Mouse (Mus musculus) testis, adult 2 months (tissue): ENCODE measurements around the gene Dcaf17. TPM values are rescaled to one million over a fixed set of nuclear protein-coding genes. Genes with fewer than 3 reads are reported as not detected.

Experiments used
- H3K27ac ChIP-seq: fragments of 200-500 bp; 2 replicates; pipeline ENCODE4 v1.5.1; 2012; ENCODE audit warnings: low read depth, low read length; ENCODE audit not compliant: control insufficient read depth, insufficient read depth
- H3K27me3 ChIP-seq: fragments of 200-500 bp; 2 replicates; pipeline ENCODE4 v1.6.1; 2012; ENCODE audit warnings: mild to moderate bottlenecking, low read length, moderate library complexity; ENCODE audit not compliant: control insufficient read depth, insufficient read depth
- H3K36me3 ChIP-seq: fragments of 200-500 bp; 2 replicates; pipeline ENCODE4 v1.6.1; 2012; ENCODE audit warnings: mild to moderate bottlenecking, low read length; ENCODE audit not compliant: control insufficient read depth, insufficient read depth
- H3K4me1 ChIP-seq: fragments of 200-500 bp; 2 replicates; pipeline ENCODE4 v1.6.1; 2012; ENCODE audit warnings: low read length; ENCODE audit not compliant: control insufficient read depth, insufficient read depth
- H3K4me3 ChIP-seq: fragments of 200-500 bp; 2 replicates; pipeline ENCODE4 v1.5.1; 2012; ENCODE audit warnings: low read depth, mild to moderate bottlenecking, low read length, moderate library complexity, mixed read lengths; ENCODE audit not compliant: control insufficient read depth
- CTCF ChIP-seq: fragments of 200-500 bp; IDR thresholded peaks from 2 replicates; pipeline ENCODE4 v1.5.1; 2012; ENCODE audit warnings: low read depth, mild to moderate bottlenecking, inconsistent platforms, low read length, moderate library complexity; ENCODE audit not compliant: control insufficient read depth, insufficient read depth, insufficient replicate concordance
- POLR2A ChIP-seq: fragments of 200-500 bp; IDR thresholded peaks from 2 replicates; pipeline ENCODE4 v1.6.1; 2012; ENCODE audit warnings: low read depth, mild to moderate bottlenecking, inconsistent platforms, low read length, moderate library complexity; ENCODE audit not compliant: control insufficient read depth
- polyA plus RNA-seq: library from polyadenylated mRNA; depleted of rRNA; stranded (reverse); fragments of >200 nt; gene quantifications from 2 replicates; pipeline ENCODE4 v1.2.3, GENCODE M21; 2012

The Dcaf17 gene
- polyA plus RNA-seq, 1 experiment: 11.7 TPM

GRCm38 (mm10) chr2:71089766-71090165 lies 34.6 kb downstream of the Dcaf17 start:
- Histone ChIP-seq H3K27me3 (no peaks in the 10 kb centered on the region), H3K4me3 (no peak overlapping the region), H3K27ac (no peak overlapping the region), H3K4me1 (no peaks in the 10 kb centered on the region), H3K36me3 (peaks cover 4% of the 10 kb centered on the region; the same call in 1 of the 2 replicates)
- TF ChIP-seq POLR2A (no peak), CTCF (no peak)

- no peak for TF ChIP-seq POLR2A
- no peak for TF ChIP-seq CTCF
- Histone ChIP-seq H3K4me3 (no peak overlapping the region), H3K4me1 (no peaks in the 10 kb centered on the region), H3K27me3 (no peaks in the 10 kb centered on the region), H3K27ac (no peak overlapping the region), H3K36me3 (peaks cover 4% of the 10 kb centered on the region; the same call in 1 of the 2 replicates)
Observed at GRCm38 (mm10) chr2:71090660-71091445, 35.7 kb downstream of the Dcaf17 start.

GRCm38 (mm10) chr2:71096170-71096569 lies 41.0 kb downstream of the Dcaf17 start:
- no peak overlapping the region for H3K4me3 ChIP-seq
- H3K4me1 ChIP-seq: no peaks in the 10 kb centered on the region
- peaks cover 1% of the 10 kb centered on the region; the same call in 1 of the 2 replicates for H3K36me3 ChIP-seq
- H3K27ac ChIP-seq: no peak overlapping the region
- no peaks in the 10 kb centered on the region for H3K27me3 ChIP-seq
- TF ChIP-seq POLR2A (no peak), CTCF (no peak)

- H3K27ac ChIP-seq: no peak overlapping the region
- no peaks in the 10 kb centered on the region for H3K4me1 ChIP-seq
- TF ChIP-seq CTCF (no peak), POLR2A (no peak)
- no peaks in the 10 kb centered on the region for H3K36me3 ChIP-seq
- H3K4me3 ChIP-seq: no peak overlapping the region
- no peaks in the 10 kb centered on the region for H3K27me3 ChIP-seq
Observed at GRCm38 (mm10) chr2:71102621-71103291, 47.6 kb downstream of the Dcaf17 start.

GRCm38 (mm10) chr2:71103292-71103680 lies 48.2 kb downstream of the Dcaf17 start:
- Histone ChIP-seq H3K4me3 (no peak overlapping the region), H3K36me3 (no peaks in the 10 kb centered on the region), H3K27ac (no peak overlapping the region), H3K27me3 (no peaks in the 10 kb centered on the region), H3K4me1 (no peaks in the 10 kb centered on the region)
- TF ChIP-seq CTCF (no peak), POLR2A (no peak)

- TF ChIP-seq POLR2A: no peak
- no peak for TF ChIP-seq CTCF
- Histone ChIP-seq H3K36me3 (no peaks in the 10 kb centered on the region), H3K4me3 (no peak overlapping the region), H3K27ac (no peak overlapping the region), H3K4me1 (no peaks in the 10 kb centered on the region), H3K27me3 (no peaks in the 10 kb centered on the region)
Observed at GRCm38 (mm10) chr2:71104696-71105095, 49.6 kb downstream of the Dcaf17 start.

GRCm38 (mm10) chr2:71105469-71106215 lies 50.5 kb downstream of the Dcaf17 start:
- no peak overlapping the region for H3K4me3 ChIP-seq
- no peak overlapping the region for H3K27ac ChIP-seq
- H3K27me3 ChIP-seq: no peaks in the 10 kb centered on the region
- no peaks in the 10 kb centered on the region for H3K4me1 ChIP-seq
- H3K36me3 ChIP-seq: no peaks in the 10 kb centered on the region
- TF ChIP-seq POLR2A (no peak), CTCF (no peak)
